Mouse (Mus musculus): Measurements from ENCODE around the gene Dlst. TPM values are rescaled to one million over a fixed set of nuclear protein-coding genes. Genes with fewer than 3 reads are reported as not detected.
"Not testable (repeated sequence)": the region's sequence is repeated elsewhere in the genome, so short reads cannot be mapped to it uniquely, and the experiment has no call there.

Dlst gene
- polyA plus RNA-seq, 1 experiment from 2014 or later, result 96.3 TPM

DNA sequence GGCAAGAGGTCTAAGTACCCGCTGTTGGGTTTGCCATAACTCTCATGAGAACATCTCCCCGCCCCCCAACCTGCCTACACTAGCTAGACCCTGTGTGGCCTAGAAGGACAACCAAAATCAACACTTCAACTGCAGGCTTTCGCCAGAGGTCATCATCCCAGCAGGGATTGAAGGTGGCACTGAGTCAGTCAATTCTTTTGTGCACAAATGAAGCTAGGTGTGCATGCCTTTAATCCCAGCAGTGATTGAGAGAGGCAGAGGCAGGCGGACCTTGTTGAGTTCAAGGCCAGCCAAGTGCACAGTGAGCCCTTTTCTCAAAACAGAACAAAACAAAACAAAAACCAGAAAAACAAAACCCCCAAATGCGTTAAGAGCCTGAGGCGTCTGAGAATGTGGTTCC, 30.5 kb downstream of the Dlst start:
- Histone ChIP-seq H3K4me2 (replicated peaks) (no peak overlapping the region), H3K4me1 (peaks cover 2% of the 10 kb centered on the region; the same call in 1 of the 2 replicates), H3K9me3 (no peaks in the 10 kb centered on the region), H3K27ac (replicated peaks) (no peak overlapping the region), H3K4me3 (no peak overlapping the region), H3K36me3 (no peaks in the 10 kb centered on the region; the same call in 1 of the 2 replicates), H3K9ac (replicated peaks) (no peak overlapping the region), H3K27me3 (no peaks in the 10 kb centered on the region)
- no peak for ATAC-seq (replicated peaks)
- 72% methylated on average over 6 of the region's 6 CpGs for WGBS

DNA sequence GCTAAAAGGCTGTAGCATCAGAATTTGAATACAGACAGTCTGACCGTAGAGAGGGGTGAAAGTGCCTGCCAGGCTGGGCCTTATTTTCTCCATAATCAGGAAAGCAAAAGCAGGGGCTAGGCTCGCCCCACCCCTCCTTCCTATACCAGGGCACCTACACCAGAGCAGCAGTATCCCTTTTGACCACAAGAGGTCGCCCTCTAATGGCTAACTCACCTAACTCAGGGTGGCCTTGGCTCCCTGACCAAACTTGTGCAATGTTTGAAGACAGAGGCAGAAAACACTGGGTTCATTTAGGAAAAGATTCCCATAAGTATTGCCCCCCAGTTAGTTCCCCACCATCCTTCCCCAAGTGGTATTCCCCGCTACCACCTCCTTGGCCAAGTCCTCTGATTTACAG, 32.2 kb downstream of the Dlst start:
- H3K9me3 ChIP-seq, result no peaks in the 10 kb centered on the region

DNA sequence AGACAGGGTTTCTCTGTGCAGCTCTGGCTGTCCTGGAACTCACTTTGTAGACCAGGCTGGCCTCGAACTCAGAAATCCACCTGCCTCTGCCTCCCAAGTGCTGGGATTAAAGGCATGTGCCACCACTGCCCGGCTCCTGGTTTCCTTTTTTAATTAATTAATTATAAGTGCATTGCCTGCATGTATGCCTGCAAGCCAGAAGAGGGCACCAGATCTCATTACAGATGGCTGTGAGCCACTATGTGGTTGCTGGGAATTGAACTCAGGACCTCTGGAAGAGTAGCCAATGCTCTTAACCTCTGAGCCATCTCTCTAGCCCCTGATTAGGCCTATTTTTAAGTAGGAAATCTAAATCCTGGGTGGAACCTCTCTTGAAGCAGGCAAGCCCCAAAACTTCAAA, 33.6 kb downstream of the Dlst start:
- not testable (repeated sequence) for H3K27ac ChIP-seq (replicated peaks); ATAC-seq (replicated peaks); H3K4me1 ChIP-seq; H3K27me3 ChIP-seq; H3K9ac ChIP-seq (replicated peaks); H3K9me3 ChIP-seq; H3K4me2 ChIP-seq (replicated peaks); H3K36me3 ChIP-seq; H3K4me3 ChIP-seq
- WGBS, result 59% methylated on average over 2 of the region's 2 CpGs

More for the DNA sequence above, 32.2 kb downstream of the Dlst start:
- H3K4me2 ChIP-seq (replicated peaks), result no peak overlapping the region
- WGBS, result 11% methylated on average over 4 of the region's 4 CpGs
- H3K36me3 ChIP-seq, result no peaks in the 10 kb centered on the region
- H3K9ac ChIP-seq (replicated peaks), result no peak overlapping the region
- H3K4me3 ChIP-seq, result no peak overlapping the region
- 0 out of 2 replicates have a peak, but pooled peaks have one; percentile 62 for ATAC-seq (replicated peaks)
- no peak overlapping the region for H3K27ac ChIP-seq (replicated peaks)
- no peaks in the 10 kb centered on the region for H3K27me3 ChIP-seq
- peaks cover 2% of the 10 kb centered on the region; the same call in 1 of the 2 replicates for H3K4me1 ChIP-seq

DNA sequence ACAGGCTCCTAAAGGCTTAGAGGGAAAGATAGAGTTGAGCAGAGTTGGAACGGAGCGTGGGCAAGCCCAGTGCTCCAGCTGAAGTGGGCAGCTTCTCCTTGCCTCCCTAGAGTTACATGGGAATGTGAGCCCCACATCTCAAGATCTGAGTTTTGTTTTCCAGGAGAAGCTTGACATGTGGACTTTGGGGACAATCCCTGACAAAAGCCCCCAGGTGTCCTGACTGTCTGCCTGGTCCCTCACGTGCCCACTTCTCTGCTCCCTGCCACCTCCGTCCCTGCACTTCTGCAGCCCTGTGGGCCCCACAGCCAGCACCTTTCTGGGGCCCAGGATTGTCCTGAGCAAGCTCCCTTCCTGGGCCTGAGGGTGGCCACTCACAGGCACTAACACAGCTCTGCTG, 34.2 kb downstream of the Dlst start:
- Histone ChIP-seq H3K27me3 (no peaks in the 10 kb centered on the region), H3K4me1 (peaks cover 7% of the 10 kb centered on the region), H3K9ac (replicated peaks) (no peak overlapping the region), H3K36me3 (no peaks in the 10 kb centered on the region), H3K4me3 (no peak overlapping the region), H3K4me2 (replicated peaks) (no peak overlapping the region), H3K9me3 (no peaks in the 10 kb centered on the region), H3K27ac (replicated peaks) (no peak overlapping the region)
- ATAC-seq (replicated peaks), result no peak
- WGBS, result 87% methylated on average over 4 of the region's 4 CpGs

DNA sequence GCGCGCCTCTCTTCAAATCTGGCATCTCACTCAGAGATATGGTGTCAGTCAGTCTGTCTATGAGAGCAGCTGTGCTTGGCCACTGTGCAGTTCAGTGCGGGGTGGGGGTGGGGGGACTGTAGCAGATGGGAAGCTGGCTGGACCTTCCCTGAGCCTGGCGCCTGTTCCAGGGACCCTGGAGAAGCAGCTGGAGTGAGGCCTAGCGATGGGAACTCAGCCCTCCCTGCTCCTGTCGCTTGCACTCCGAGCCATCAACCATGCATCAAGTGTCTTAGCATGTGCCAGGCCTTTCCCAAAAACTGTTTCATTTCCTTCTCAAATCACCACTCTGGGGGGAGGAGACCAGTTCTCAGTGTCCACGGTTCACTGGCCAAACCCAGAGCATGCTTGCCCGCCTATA, 35.0 kb downstream of the Dlst start:
- Histone ChIP-seq H3K36me3 (no peaks in the 10 kb centered on the region), H3K4me3 (no peak overlapping the region), H3K4me1 (peaks cover 15% of the 10 kb centered on the region), H3K27ac (replicated peaks) (no peak overlapping the region), H3K9ac (replicated peaks) (no peak overlapping the region), H3K4me2 (replicated peaks) (no peak overlapping the region), H3K27me3 (no peaks in the 10 kb centered on the region), H3K9me3 (no peaks in the 10 kb centered on the region)
- WGBS, result 67% methylated on average over 9 of the region's 9 CpGs
- ATAC-seq (replicated peaks), result no peak

DNA sequence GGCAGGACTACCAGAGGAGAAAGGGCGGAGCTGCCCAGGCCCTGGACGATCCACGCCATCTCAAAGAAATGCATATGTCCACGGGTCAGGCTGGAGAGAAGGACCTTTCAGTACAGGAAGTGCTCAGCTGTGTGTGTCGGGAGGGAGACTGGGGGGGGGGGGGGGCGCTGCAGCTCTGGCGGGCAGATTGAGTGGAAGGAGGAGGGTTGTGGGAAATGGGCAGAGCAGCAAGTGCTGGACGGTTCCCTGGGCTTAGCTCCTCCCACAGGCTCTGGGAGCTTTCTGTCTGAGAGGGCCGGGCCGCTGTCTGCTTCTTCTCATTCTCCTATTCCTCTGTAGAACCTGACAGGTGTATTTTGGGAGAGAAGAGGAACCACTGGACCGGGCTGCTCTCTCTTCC, 35.7 kb downstream of the Dlst start:
- Histone ChIP-seq H3K4me1 (peaks cover 22% of the 10 kb centered on the region), H3K4me2 (replicated peaks) (no peak overlapping the region), H3K27ac (replicated peaks) (no peak overlapping the region), H3K9me3 (no peaks in the 10 kb centered on the region), H3K4me3 (no peak overlapping the region), H3K9ac (replicated peaks) (no peak overlapping the region), H3K36me3 (no peaks in the 10 kb centered on the region), H3K27me3 (no peaks in the 10 kb centered on the region; the same call in 1 of the 2 replicates)
- ATAC-seq (replicated peaks), result no peak
- 36% methylated on average over 9 of the region's 11 CpGs for WGBS

DNA sequence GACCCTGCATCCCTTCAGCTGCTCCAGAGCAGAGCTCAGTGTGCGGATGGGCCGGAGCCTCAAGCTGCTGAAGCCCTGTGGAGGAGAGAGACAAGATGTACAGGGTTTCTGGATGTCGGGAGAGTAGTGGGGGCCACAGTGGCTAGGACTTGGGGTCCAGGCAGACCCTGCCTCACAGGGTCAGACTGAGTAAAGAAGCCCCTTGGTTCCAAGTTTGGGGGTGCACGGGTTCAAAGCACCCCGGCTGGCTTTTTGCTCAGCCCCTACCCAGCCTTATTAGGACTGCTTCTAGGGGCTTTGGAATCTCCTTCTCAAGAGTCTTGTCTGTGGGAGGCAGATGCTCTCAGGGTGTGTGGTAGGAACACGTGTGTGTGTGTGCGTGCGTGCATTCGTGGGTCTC, 36.2 kb downstream of the Dlst start:
- H3K27me3 ChIP-seq, result no peaks in the 10 kb centered on the region; the same call in 1 of the 2 replicates
- no peaks in the 10 kb centered on the region for H3K36me3 ChIP-seq
- no peak overlapping the region for H3K27ac ChIP-seq (replicated peaks)
- no peaks in the 10 kb centered on the region for H3K9me3 ChIP-seq
- whole genome bisulfite sequencing, result 79% methylated on average over 9 of the region's 9 CpGs
- no peak for ATAC-seq (replicated peaks)
- H3K4me1 ChIP-seq, result peaks cover 25% of the 10 kb centered on the region
- H3K9ac ChIP-seq (replicated peaks), result no peak overlapping the region
- H3K4me3 ChIP-seq, result no peak overlapping the region
- H3K4me2 ChIP-seq (replicated peaks), result no peak overlapping the region

DNA sequence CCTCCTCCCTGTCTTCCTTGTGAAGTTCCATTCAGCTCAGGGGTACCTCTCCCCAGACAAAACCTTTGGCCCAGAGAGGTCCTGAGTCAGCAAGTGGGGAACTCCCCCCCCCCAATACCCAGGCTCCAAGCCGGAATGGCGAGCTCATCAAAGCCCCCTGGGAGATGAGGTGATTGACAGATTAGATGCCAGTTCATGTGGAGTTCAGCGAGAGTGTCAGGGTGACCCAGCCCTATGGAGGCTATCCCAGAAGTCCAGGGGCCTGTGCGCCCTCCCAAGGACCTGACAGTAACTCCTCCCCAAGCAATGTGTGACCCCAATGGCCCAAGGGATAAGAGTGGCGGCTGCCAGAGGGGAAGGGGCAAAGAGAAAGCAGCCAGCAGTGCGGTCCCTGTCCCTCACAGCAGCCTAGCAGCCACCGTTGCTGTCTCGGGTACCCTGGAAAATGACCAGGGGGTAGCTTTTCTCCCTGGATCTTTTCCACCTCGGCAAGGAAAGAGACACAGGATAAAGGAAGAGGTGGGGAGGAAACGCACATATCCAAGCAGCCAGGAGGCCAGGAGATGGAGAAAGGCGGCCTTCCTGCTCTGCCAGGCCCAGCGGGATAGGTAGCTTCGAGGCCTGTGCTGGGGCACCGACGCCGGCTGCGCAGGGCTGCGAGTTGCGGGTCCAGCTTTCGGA, 39.8 kb downstream of the Dlst start:
- H3K4me2 ChIP-seq (replicated peaks), result peak overlapping the region; percentile 69
- ATAC-seq (replicated peaks), result 0 out of 2 replicates have a peak, but pooled peaks have one; percentile 8
- no peaks in the 10 kb centered on the region for H3K36me3 ChIP-seq
- no peaks in the 10 kb centered on the region; the same call in 1 of the 2 replicates for H3K27me3 ChIP-seq
- WGBS, result 7% methylated on average over 20 of the region's 20 CpGs
- peaks cover 25% of the 10 kb centered on the region for H3K4me1 ChIP-seq
- H3K4me3 ChIP-seq, result peak overlapping the region; percentile 62
- no peaks in the 10 kb centered on the region for H3K9me3 ChIP-seq
- H3K9ac ChIP-seq (replicated peaks), result peak overlapping the region; percentile 75
- peak overlapping the region; percentile 31; the same call in 1 of the 2 replicates for H3K27ac ChIP-seq (replicated peaks)

DNA sequence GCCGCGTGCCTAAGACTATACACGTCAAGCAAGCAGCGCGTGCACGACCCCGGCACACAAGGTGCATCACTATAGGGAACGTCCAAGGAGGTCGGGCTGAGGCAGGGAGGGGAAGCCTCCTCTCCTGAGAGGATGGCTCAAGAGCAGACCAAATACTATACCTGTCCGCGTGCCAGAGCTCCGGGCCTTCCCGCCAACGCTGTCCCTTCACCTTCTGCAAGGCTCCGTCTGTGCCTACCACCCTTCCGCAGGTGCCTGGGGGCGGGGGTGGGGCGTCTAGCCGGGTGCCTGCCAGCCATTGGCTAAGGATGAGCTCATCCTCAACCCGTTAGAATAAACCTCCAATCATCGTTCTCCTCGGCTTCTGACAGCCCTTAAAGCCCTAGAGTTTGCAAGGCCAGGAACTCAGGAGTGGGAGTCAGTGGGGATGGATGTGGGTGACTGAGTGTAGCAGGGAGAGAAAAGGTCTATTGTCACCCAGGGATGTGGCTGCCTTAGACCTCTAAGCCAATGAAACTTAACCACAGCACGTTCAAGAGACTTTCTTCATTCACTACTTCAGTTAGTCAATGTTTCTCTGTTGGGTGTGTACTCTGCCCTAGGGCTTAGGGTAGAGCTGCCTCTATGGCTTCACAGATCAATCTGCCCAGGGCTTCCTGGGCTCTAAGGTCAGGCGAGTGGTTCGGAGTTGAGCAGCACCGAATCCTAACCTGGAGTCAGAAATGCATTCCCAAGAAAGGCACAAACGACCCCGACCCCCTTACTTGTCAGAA, 40.6 kb downstream of the Dlst start, which contains the start of gene Rps6kl1:
Rps6kl1 (minus strand) TSS at position 263 of the 773 bp plus-strand sequence.
- no peaks in the 10 kb centered on the region for H3K36me3 ChIP-seq
- WGBS, result 15% methylated on average over 28 of the region's 28 CpGs
- H3K4me1 ChIP-seq, result peaks cover 22% of the 10 kb centered on the region
- peak; percentile 98 for ATAC-seq (replicated peaks)
- peak within 1 kb of the TSS; percentile 31; the same call in 1 of the 2 replicates for H3K27ac ChIP-seq (replicated peaks)
- peak within 1 kb of the TSS; percentile 75 for H3K9ac ChIP-seq (replicated peaks)
- no peaks in the 10 kb centered on the region; the same call in 1 of the 2 replicates for H3K27me3 ChIP-seq
- H3K4me3 ChIP-seq, result peak within 1 kb of the TSS; percentile 62
- H3K9me3 ChIP-seq, result no peaks in the 10 kb centered on the region
- peak within 1 kb of the TSS; percentile 69 for H3K4me2 ChIP-seq (replicated peaks)

DNA sequence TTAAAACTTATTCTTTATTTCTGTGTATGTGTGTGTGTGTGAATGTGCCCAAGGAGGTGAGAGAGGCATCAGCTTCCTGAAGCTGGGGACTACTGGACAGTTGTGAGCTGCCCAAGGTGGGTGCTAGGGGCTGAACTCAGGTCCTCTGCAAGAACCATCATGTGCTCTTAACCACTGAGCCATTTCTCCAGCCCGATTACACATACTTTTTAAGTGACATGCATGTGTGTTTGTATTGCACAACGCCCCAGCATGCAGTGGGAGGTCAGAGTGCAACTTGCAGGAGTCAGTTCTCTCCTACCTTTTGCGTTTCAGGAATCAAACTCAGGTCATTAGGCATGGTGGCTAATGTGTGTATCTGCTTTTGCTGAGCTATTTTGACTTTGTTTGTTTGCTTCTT, 42.4 kb downstream of the Dlst start:
- ATAC-seq (replicated peaks), result no peak
- Histone ChIP-seq H3K4me3 (no peak overlapping the region), H3K4me2 (replicated peaks) (no peak overlapping the region), H3K9me3 (no peaks in the 10 kb centered on the region), H3K9ac (replicated peaks) (no peak overlapping the region), H3K4me1 (peaks cover 22% of the 10 kb centered on the region), H3K36me3 (no peaks in the 10 kb centered on the region), H3K27me3 (no peaks in the 10 kb centered on the region; the same call in 1 of the 2 replicates), H3K27ac (replicated peaks) (no peak overlapping the region)
- WGBS, result 87% methylated on average over 3 of the region's 3 CpGs

DNA sequence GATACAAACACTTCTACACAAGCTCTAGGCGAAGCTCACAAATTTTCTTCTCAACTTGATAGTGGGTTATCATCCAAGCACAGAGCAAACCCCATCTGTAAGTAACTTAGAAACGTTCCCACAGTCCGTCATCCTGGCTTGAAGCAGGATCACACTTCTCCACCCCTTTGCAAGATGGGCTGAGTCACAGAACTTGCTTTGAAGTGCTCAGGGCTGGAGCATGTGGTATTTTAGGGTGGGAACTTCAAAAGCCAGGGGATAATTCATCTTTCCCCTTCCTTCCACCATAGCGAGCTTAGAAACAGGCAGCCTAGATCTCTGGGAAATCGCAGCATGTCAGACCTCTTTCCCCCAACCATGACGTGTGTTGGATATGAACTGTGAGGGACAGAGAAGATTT, 45.7 kb downstream of the Dlst start:
- no peak overlapping the region for H3K4me3 ChIP-seq
- no peak overlapping the region for H3K27ac ChIP-seq (replicated peaks)
- H3K9me3 ChIP-seq, result no peaks in the 10 kb centered on the region
- H3K9ac ChIP-seq (replicated peaks), result no peak overlapping the region
- no peaks in the 10 kb centered on the region; the same call in 1 of the 2 replicates for H3K27me3 ChIP-seq
- 78% methylated on average over 6 of the region's 6 CpGs for whole genome bisulfite sequencing
- H3K4me2 ChIP-seq (replicated peaks), result no peak overlapping the region
- H3K36me3 ChIP-seq, result no peaks in the 10 kb centered on the region
- peaks cover 3% of the 10 kb centered on the region; the same call in 1 of the 2 replicates for H3K4me1 ChIP-seq
- ATAC-seq (replicated peaks), result no peak

DNA sequence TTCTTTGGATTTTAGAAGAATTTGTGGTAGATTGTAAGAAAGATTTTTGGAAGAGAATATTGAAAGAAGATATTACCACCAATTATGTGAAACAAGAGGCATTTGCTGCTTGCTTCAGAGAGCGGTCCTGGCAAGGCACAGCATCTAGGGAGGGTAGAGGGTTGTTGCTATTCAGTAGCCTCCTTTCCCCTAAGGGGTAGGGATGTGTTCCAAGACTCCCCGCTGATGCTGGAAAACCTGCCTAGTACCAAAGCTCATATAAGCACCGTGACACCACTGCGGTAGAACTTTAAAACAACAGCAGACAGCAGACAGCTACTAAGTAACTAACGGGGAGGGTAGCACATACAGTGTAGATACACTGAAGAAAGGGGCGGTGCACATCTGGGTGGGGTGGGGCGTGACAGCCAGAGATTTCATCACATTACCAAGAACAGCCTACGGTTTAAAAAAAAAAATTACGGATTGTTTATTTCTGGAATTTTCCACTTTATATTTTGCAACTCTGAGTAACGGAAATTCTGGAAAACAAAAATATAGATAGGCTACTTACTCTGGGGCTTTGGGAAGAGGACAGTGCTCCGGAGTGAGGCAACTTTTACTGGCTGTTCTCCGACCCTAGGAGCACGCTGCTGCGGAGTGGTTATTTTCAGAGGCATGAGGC, 47.3 kb downstream of the Dlst start:
- H3K4me2 ChIP-seq (replicated peaks), result no peak overlapping the region
- no peaks in the 10 kb centered on the region for H3K36me3 ChIP-seq
- no peak overlapping the region for H3K4me3 ChIP-seq
- no peaks in the 10 kb centered on the region for H3K4me1 ChIP-seq
- no peak overlapping the region for H3K9ac ChIP-seq (replicated peaks)
- ATAC-seq (replicated peaks), result no peak
- 85% methylated on average over 14 of the region's 14 CpGs for WGBS
- H3K27me3 ChIP-seq, result no peaks in the 10 kb centered on the region
- H3K27ac ChIP-seq (replicated peaks), result no peak overlapping the region
- no peaks in the 10 kb centered on the region for H3K9me3 ChIP-seq
